Mouse (Mus musculus): ENCODE data around the gene Pla2g1b.
"Not testable (repeated sequence)": the region's sequence is repeated elsewhere in the genome, so short reads cannot be mapped to it uniquely, and the experiment has no call there.

The Pla2g1b gene

DNA sequence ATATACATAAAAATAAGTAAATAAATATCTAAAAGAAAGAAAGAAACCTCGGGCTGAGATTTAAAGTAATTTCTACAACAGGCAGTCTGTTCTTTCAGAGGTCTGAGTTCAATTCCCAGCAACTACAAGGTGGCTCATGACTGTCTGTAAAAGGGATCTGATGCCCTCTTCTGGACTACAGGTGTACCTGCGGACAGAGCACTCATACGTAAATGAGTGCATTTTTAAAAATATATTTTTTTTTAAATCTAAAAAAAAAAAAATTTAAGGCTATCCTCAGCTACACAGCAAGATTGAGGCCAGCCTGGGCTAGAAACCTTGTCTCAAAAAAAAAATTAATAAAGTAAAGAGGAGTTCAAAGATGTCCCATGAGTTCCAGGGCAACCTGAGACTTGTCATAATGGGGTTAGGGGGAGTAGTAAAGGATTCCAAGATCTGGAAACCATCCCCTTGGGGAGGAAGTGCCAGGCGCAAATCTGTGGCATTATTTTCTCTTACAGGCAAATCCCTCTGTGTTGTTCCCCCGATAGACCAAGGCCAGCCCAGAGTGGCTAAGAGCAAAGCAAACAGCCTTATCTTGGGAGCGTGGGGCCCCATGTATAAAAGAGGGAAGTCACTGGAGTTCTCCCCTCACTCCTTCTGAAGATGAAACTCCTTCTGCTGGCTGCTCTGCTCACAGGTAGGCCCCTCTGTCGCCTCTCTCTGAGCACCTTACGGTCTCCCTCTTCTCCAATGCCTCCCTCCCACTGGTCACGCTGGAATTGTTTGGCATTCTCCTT, at the start of gene Pla2g1b:
Pla2g1b (plus strand) TSS at position 621 of the 779 bp plus-strand sequence.
- DNase-seq (ENCODE audit: low spot score): no peak

DNA sequence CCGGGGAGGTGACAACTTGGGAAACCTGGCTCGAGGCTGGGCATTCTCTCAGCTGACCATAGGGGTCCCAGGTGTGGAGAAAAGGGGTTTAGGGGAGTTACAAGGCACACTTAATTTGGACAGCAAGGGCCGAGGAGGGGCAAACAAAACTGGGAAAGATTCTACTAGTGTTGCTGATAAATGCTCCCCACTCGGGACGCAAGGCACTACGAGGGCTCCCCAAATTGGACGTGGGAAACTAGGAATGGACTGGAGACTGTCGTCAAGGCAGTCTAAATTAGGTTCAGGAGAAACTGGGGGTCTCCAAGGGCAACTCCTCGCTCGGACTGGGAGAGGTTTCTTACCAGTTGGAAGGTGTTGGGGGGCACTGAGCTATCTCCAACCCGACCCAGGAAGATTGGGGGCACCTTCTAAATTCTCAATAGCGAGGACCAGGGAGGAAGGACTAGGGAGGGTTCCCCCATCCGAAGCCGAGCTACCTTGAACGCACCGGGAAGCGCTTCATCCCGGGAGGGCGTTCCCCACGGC, 37.2 kb upstream of the Pla2g1b start:
- no peak for DNase-seq (ENCODE audit: low spot score)

GRCm38 (mm10) chr5:115429359-115430186, 36.5 kb upstream of the Pla2g1b start, which contains the start of gene Msi1:
TSS of gene Msi1 (plus strand) at chr5:115429599.
- peak; percentile 70 for DNase-seq (ENCODE audit: low spot score)

- DNase-seq (ENCODE audit: low spot score): peak; percentile 49
Measured at GRCm38 (mm10) chr5:115430187-115430960, 35.7 kb upstream of the Pla2g1b start.

- peak; percentile 61 for DNase-seq (ENCODE audit: low spot score)
Measured at GRCm38 (mm10) chr5:115431061-115431897, 34.8 kb upstream of the Pla2g1b start.

DNA sequence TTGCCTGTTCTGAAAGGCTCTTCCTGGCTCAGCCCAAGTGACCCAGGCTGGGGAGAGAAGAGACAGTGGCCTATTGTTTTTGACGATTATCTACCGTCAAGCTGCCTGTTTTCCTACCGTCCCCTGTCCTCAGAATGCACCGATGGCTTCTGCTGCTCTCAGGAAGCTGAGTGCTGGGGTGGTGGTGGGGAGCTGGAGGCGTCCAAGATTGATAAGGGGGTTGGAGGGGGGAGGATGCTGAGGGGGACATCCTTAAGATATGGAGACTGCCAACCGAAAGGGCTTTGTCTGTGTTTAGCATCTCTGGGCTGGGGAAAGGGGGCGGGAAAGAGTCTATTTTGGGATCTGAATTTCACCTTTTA, 34.2 kb upstream of the Pla2g1b start:
- DNase-seq (ENCODE audit: low spot score): no peak

DNA sequence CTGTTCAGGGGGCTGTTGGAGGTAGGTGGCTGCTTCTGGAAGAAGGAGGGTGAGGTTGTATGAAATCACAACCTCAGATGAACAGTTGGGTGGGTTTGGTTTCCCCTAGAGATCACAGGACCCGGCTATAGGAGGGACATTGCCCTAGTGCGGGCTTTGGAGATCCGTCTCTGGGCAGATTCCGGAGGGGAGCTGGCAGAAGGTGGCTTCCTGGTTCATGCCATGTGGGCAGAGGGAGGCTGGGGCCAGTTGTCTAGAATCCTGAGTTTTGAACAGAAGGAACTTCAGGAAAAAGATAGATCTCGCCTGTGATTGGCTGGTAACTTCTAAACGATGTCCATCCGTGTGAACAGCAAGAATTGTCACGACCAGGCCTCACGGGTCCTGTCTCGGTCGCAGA, 33.7 kb upstream of the Pla2g1b start:
- DNase-seq (ENCODE audit: low spot score): no peak

GRCm38 (mm10) chr5:115433191-115433590, 32.9 kb upstream of the Pla2g1b start:
- peak; percentile 10 for DNase-seq (ENCODE audit: low spot score)

GRCm38 (mm10) chr5:115434280-115434852, 31.7 kb upstream of the Pla2g1b start:
- DNase-seq (ENCODE audit: low spot score): peak; percentile 25

- DNase-seq (ENCODE audit: low spot score): peak; percentile 63
Measured at GRCm38 (mm10) chr5:115434853-115435754, 31.0 kb upstream of the Pla2g1b start.

GRCm38 (mm10) chr5:115435755-115436379, 30.2 kb upstream of the Pla2g1b start:
- DNase-seq (ENCODE audit: low spot score): no peak

GRCm38 (mm10) chr5:115436421-115437124, 29.5 kb upstream of the Pla2g1b start:
- DNase-seq (ENCODE audit: low spot score): peak; percentile 94

GRCm38 (mm10) chr5:115437242-115437944, 28.7 kb upstream of the Pla2g1b start:
- no peak for DNase-seq (ENCODE audit: low spot score)

- DNase-seq (ENCODE audit: low spot score): peak; percentile 60
Measured at GRCm38 (mm10) chr5:115437945-115438315, 28.1 kb upstream of the Pla2g1b start.

DNA sequence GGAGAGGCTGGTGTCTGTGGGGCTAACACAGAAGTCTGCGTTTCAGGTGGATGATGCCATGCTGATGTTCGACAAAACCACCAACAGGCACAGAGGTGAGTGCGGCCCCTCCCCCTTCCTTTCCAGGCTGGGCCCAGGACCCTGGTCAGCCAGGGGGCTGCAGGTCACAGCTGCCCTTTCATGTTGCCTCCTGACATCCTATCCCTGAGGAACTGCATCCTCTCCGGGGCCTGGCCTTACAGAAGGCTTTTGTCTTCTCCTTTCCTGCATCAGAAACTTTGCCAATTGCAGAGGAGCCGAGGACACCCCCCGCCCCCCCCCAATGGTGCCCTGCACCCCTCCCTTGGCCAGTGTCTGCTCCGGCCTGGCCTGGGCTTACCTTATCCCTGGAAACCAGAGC, 27.4 kb upstream of the Pla2g1b start:
- peak; percentile 66 for DNase-seq (ENCODE audit: low spot score)

DNA sequence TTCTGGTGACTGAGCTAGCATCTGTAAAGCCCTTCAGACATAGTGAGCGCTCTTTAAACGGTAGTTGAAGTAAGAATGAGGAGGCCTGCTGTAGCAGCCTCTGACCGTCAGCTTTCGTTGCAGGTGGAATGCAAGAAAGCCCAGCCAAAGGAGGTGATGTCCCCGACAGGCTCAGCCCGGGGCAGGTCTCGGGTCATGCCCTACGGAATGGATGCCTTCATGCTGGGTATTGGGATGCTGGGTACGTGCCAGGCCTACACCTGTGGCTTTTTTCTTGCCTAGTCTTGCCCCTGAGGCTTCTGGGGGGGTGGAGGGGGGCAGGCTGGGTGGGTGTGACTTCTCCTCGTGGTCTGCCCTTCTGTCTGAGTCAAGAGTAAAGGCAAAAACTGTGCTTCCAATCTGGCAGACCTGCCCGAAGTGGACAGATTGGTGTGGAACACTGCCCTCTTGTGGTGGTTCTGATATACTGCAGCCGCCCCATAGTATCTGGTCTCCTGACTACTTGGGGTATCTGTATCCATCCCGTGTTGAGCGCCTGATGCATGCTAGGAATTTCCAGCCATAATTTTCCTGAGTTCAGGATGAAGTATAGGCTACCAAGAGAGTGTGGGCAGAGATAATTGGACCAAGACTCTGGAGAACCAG, 24.7 kb upstream of the Pla2g1b start:
- DNase-seq (ENCODE audit: low spot score): peak; percentile 89

GRCm38 (mm10) chr5:115442663-115443062, 23.4 kb upstream of the Pla2g1b start:
- not testable (repeated sequence) for DNase-seq (ENCODE audit: low spot score)

Data from embryo, embryonic 10 days (tissue).